Mouse (Mus musculus): ENCODE measurements at regions not wholly inside any gene's neighbourhood (a gene's known extent, or its start where the extent isn't known, plus 50 kb on each side); places are given as distances from the start of the nearest gene placed in this dataset.

GRCm38 (mm10) chr4:56686141-56686540 is 53.7 kb upstream of the Gm26657 start:
- DNase-seq (ENCODE audit: low spot score in 2 of 2), result no peak

GRCm38 (mm10) chr4:56685696-56686095 is 54.2 kb upstream of the Gm26657 start:
- no peak for DNase-seq (ENCODE audit: low spot score in 2 of 2)

- DNase-seq (ENCODE audit: low spot score in 2 of 2), result peak; percentile 83 to 90
Measured at GRCm38 (mm10) chr4:56685123-56685522, 54.7 kb upstream of the Gm26657 start.

GRCm38 (mm10) chr4:56684031-56684430 is 55.8 kb upstream of the Gm26657 start:
- no peak for DNase-seq (ENCODE audit: low spot score in 2 of 2)

- no peak for DNase-seq (ENCODE audit: low spot score in 2 of 2)
Measured at GRCm38 (mm10) chr4:56681121-56681520, 58.7 kb upstream of the Gm26657 start.

GRCm38 (mm10) chr4:56673868-56674267 is 66.0 kb upstream of the Gm26657 start:
- DNase-seq (ENCODE audit: low spot score in 2 of 2), result peak in 1 of 2 experiments; percentile 29

- DNase-seq (ENCODE audit: low spot score in 2 of 2), result no peak
Measured at GRCm38 (mm10) chr4:56664921-56665320, 74.9 kb upstream of the Gm26657 start.

GRCm38 (mm10) chr4:56661816-56662215 is 78.1 kb upstream of the Gm26657 start:
- no peak for DNase-seq (ENCODE audit: low spot score in 2 of 2)

- no peak for DNase-seq (ENCODE audit: low spot score in 2 of 2)
Measured at GRCm38 (mm10) chr4:56657046-56657445, 82.8 kb upstream of the Gm26657 start.

- DNase-seq (ENCODE audit: low spot score in 2 of 2), result no peak
Measured at GRCm38 (mm10) chr4:56654327-56654726, 85.5 kb upstream of the Gm26657 start.

- DNase-seq (ENCODE audit: low spot score in 2 of 2), result no peak
Measured at GRCm38 (mm10) chr4:56652819-56653218, 87.1 kb upstream of the Gm26657 start.

- DNase-seq (ENCODE audit: low spot score in 2 of 2), result no peak
Measured at GRCm38 (mm10) chr4:56649731-56650130, 90.1 kb upstream of the Gm26657 start.

GRCm38 (mm10) chr4:56643999-56644962 is 95.6 kb upstream of the Gm26657 start:
- no peak for DNase-seq (ENCODE audit: low spot score in 2 of 2)

GRCm38 (mm10) chr4:56643491-56643890 is 96.4 kb upstream of the Gm26657 start:
- DNase-seq (ENCODE audit: low spot score in 2 of 2), result no peak

- no peak for DNase-seq (ENCODE audit: low spot score in 2 of 2)
Measured at GRCm38 (mm10) chr4:56639709-56640108, 100.2 kb upstream of the Gm26657 start.

GRCm38 (mm10) chr4:56638704-56639478 is 101.0 kb upstream of the Gm26657 start:
- DNase-seq (ENCODE audit: low spot score in 2 of 2), result no peak

GRCm38 (mm10) chr4:56636265-56636664 is 103.6 kb upstream of the Gm26657 start:
- DNase-seq (ENCODE audit: low spot score in 2 of 2), result no peak

GRCm38 (mm10) chr4:56633528-56633927 is 106.3 kb upstream of the Gm26657 start:
- DNase-seq (ENCODE audit: low spot score in 2 of 2), result no peak

GRCm38 (mm10) chr4:56630251-56630650 is 109.6 kb upstream of the Gm26657 start:
- no peak for DNase-seq (ENCODE audit: low spot score in 2 of 2)

GRCm38 (mm10) chr4:56627206-56627605 is 112.7 kb upstream of the Gm26657 start:
- DNase-seq (ENCODE audit: low spot score in 2 of 2), result no peak

GRCm38 (mm10) chr4:56621782-56622181 is 118.1 kb upstream of the Gm26657 start:
- DNase-seq (ENCODE audit: low spot score in 2 of 2), result no peak

GRCm38 (mm10) chr4:56621356-56621755 is 118.5 kb upstream of the Gm26657 start:
- DNase-seq (ENCODE audit: low spot score in 2 of 2), result no peak

Data from adrenal gland, adult 18-20 months (tissue).